Mouse (Mus musculus) lung, postnatal 0 days (tissue): ENCODE measurements around the gene Ncor2. TPM values are rescaled to one million over a fixed set of nuclear protein-coding genes. Genes with fewer than 3 reads are reported as not detected.

Source experiments
- ATAC-seq: fragments of 200-750 bp; cut with Nextera tagmentation; 2 replicates; pipeline ENCODE4 v1.8.0; 2017; ENCODE audit warnings: moderate library complexity
- DNase-seq: peaks from one replicate; pipeline ENCODE4 v3.0.0-alpha.2; 2016; ENCODE audit warnings: low spot score
- H3K27ac ChIP-seq: fragments of 300-500 bp; sonication (generic); 2 replicates; pipeline ENCODE4 v1.5.1; 2014; ENCODE audit warnings: antibody characterized with exemption, mild to moderate bottlenecking, low read length, mixed read lengths
- H3K27me3 ChIP-seq: fragments of 300-500 bp; sonication (generic); replicated peaks from 2 replicates; pipeline ENCODE4 v1.6.1; 2014; ENCODE audit warnings: low read length, mixed read lengths; ENCODE audit not compliant: insufficient read depth
- H3K36me3 ChIP-seq: fragments of 300-500 bp; sonication (generic); 2 replicates; pipeline ENCODE4 v1.6.1; 2014; ENCODE audit warnings: low read length, mixed read lengths; ENCODE audit not compliant: insufficient read depth
- H3K4me1 ChIP-seq: fragments of 300-500 bp; sonication (generic); 2 replicates; pipeline ENCODE4 v1.6.1; 2014; ENCODE audit warnings: antibody characterized with exemption, low read depth, low read length, mixed read lengths; ENCODE audit not compliant: insufficient read depth
- H3K4me2 ChIP-seq: fragments of 300-500 bp; sonication (generic); replicated peaks from 2 replicates; pipeline ENCODE4 v1.6.1; 2014; ENCODE audit warnings: low read depth, mild to moderate bottlenecking, low read length, moderate library complexity, mixed read lengths
- H3K4me3 ChIP-seq: fragments of 300-500 bp; sonication (generic); 2 replicates; pipeline ENCODE4 v1.5.1; 2014; ENCODE audit warnings: low read depth, low read length
- H3K9ac ChIP-seq: fragments of 300-500 bp; sonication (generic); replicated peaks from 2 replicates; pipeline ENCODE4 v1.6.1; 2014; ENCODE audit warnings: low read depth, mild to moderate bottlenecking
- H3K9me3 ChIP-seq: fragments of 300-500 bp; sonication (generic); 2 replicates; pipeline ENCODE4 v1.6.1; 2016; ENCODE audit warnings: low read length, mixed read lengths
- CTCF ChIP-seq: IDR thresholded peaks from 2 replicates; pipeline ENCODE4 v1.5.1; 2016; ENCODE audit warnings: antibody characterized with exemption, mild to moderate bottlenecking
- EP300 ChIP-seq: IDR thresholded peaks from 2 replicates; pipeline ENCODE4 v1.6.1; 2016; ENCODE audit warnings: antibody characterized with exemption, mild to moderate bottlenecking, control low read depth
- WGBS: fragments of 180-500 bp; shearing (Covaris S2); extraction: QIAGEN DNeasy Blood & Tissue Kit; methylation state at CpG from one replicate; pipeline ENCODE4 v1.1.7; 2014; 5-methylcytosine and 5-hydroxymethylcytosine counted together
- polyA plus RNA-seq: library from polyadenylated mRNA; unstranded; fragments of >200 nt; fragmentation: Nextera tagmentation; extraction: Ambion mirVana; gene quantifications from 2 replicates; pipeline ENCODE4 v1.2.1, GENCODE M21; 2015

Gene Ncor2
- polyA plus RNA-seq, 1 experiment from 2014 or later = 20.2 TPM

GRCm38 (mm10) chr5:125188812-125189598 is 10.0 kb upstream of the Ncor2 start:
- Histone ChIP-seq H3K36me3 (no peaks in the 10 kb centered on the region), H3K9ac (no peak overlapping the region), H3K4me1 (0 out of 2 replicates have a peak, but pooled peaks cover 2% of the 10 kb centered on the region), H3K4me3 (no peak overlapping the region), H3K27ac (no peak overlapping the region), H3K9me3 (no peaks in the 10 kb centered on the region), H3K27me3 (no peaks in the 10 kb centered on the region), H3K4me2 (no peak overlapping the region)
- no peak for TF ChIP-seq EP300
- TF ChIP-seq CTCF = 0 out of 2 replicates have a peak, but pooled peaks have one; percentile 17
- ATAC-seq (peak; percentile 51), DNase-seq (peak; percentile 69)
- 22% methylated on average over 12 of the region's 12 CpGs for WGBS

- Histone ChIP-seq H3K9ac (no peak overlapping the region), H3K9me3 (no peaks in the 10 kb centered on the region), H3K4me3 (no peak overlapping the region), H3K36me3 (no peaks in the 10 kb centered on the region), H3K27me3 (no peaks in the 10 kb centered on the region), H3K27ac (0 out of 2 replicates have a peak overlapping the region, but pooled peaks have one; percentile 20), H3K4me2 (no peak overlapping the region), H3K4me1 (peaks cover 7% of the 10 kb centered on the region; the same call in 1 of the 2 replicates)
- WGBS = 22% methylated on average over 6 of the region's 6 CpGs
- TF ChIP-seq EP300 (no peak), CTCF (no peak)
- peak; percentile 4; the same call in 1 of the 2 replicates for ATAC-seq
- peak; percentile 29 for DNase-seq
Measured at GRCm38 (mm10) chr5:125184826-125185225, 5.8 kb upstream of the Ncor2 start.

GRCm38 (mm10) chr5:125183321-125184003 is 4.4 kb upstream of the Ncor2 start:
- H3K9me3 ChIP-seq = no peaks in the 10 kb centered on the region
- TF ChIP-seq EP300 = no peak
- TF ChIP-seq CTCF = no peak
- H3K4me1 ChIP-seq = peaks cover 9% of the 10 kb centered on the region; the same call in 1 of the 2 replicates
- DNase-seq (peak; percentile 74), ATAC-seq (0 out of 2 replicates have a peak, but pooled peaks have one; percentile 6)
- no peak overlapping the region for H3K4me2 ChIP-seq
- H3K9ac ChIP-seq = no peak overlapping the region
- 47% methylated on average over 23 of the region's 23 CpGs for WGBS
- H3K36me3 ChIP-seq = no peaks in the 10 kb centered on the region
- no peaks in the 10 kb centered on the region for H3K27me3 ChIP-seq
- H3K4me3 ChIP-seq = no peak overlapping the region
- H3K27ac ChIP-seq = no peak overlapping the region

- Histone ChIP-seq H3K27me3 (no peaks in the 10 kb centered on the region), H3K27ac (peak overlapping the region; percentile 54; the same call in 1 of the 2 replicates), H3K9me3 (no peaks in the 10 kb centered on the region), H3K9ac (no peak overlapping the region), H3K4me1 (peaks cover 18% of the 10 kb centered on the region), H3K36me3 (no peaks in the 10 kb centered on the region), H3K4me2 (no peak overlapping the region), H3K4me3 (no peak overlapping the region)
- peak; percentile 62 for DNase-seq
- TF ChIP-seq EP300 = no peak
- TF ChIP-seq CTCF = no peak
- ATAC-seq = no peak
- 61% methylated on average over 6 of the region's 6 CpGs for WGBS
Measured at GRCm38 (mm10) chr5:125180630-125181263, 1.7 kb upstream of the Ncor2 start.

- 5% methylated on average over 18 of the region's 25 CpGs for WGBS
- peak overlapping the region; percentile 87 for H3K4me3 ChIP-seq
- no peaks in the 10 kb centered on the region for H3K36me3 ChIP-seq
- no peak overlapping the region for H3K9ac ChIP-seq
- no peak for TF ChIP-seq EP300
- TF ChIP-seq CTCF = no peak
- H3K27ac ChIP-seq = peak overlapping the region; percentile 75
- ATAC-seq (peak; percentile 1; the same call in 1 of the 2 replicates), DNase-seq (peak; percentile 73)
- no peaks in the 10 kb centered on the region for H3K27me3 ChIP-seq
- H3K4me1 ChIP-seq = peaks cover 20% of the 10 kb centered on the region
- H3K9me3 ChIP-seq = no peaks in the 10 kb centered on the region
- peak overlapping the region; percentile 93 for H3K4me2 ChIP-seq
Measured at GRCm38 (mm10) chr5:125179735-125180629, 963 bp upstream of the Ncor2 start.
